Mouse (Mus musculus): ENCODE results near the gene Gm10277. TPM values are rescaled to one million over a fixed set of nuclear protein-coding genes. Genes with fewer than 3 reads are reported as not detected.

The Gm10277 gene
- polyA plus RNA-seq, 1 experiment from 2014 or later: 0.53 TPM

DNA sequence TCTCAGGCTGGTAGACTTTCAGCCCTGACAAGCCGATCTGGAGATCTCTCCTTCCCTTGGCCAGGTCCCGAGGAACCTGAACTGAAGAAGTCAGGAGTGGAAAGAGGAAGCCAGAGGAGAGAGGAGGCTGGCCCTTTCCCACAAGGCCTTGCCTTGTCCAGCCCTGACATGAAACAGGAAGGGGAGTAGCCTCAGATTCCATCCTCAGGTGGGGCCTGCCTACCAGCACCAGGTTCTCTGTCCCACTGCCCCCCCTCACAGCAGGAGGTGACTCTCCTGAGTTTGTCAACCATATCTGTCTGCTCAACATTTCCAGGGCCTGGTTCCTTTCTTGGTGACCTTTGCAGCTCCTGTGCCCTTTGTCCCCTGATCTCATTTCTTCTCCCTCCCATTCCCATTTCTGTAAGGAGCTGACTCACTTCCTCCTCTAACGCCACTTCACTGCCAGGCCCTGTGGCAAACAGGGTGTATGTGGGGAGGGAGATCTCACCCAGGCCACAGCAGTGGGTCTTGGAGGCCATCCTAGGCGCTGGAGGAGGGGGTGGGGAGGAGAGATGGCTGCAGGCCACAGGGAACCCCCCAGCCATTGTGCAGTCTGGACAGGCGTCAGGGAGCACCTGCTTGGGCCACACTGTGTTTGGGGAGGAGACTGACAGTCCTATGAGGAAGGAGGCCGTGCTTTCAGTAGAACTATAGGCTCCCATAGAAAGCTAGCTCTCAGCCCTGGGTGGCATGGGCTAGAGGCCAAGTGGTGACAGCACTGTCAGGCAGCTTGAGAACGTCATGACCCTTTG is 1.6 kb downstream of the Gm10277 start:
- H3K27me3 ChIP-seq (replicated peaks; ENCODE audit: control insufficient read depth, insufficient read depth, low read length): no peaks in the 10 kb centered on the region
- no peak overlapping the region for H3K4me3 ChIP-seq (ENCODE audit: low read depth, low read length)
- ATAC-seq: peak; percentile 92
- peak overlapping the region; percentile 50 for H3K9ac ChIP-seq (ENCODE audit: low read depth, low read length)
- H3K4me1 ChIP-seq (replicated peaks; ENCODE audit: control insufficient read depth, insufficient read depth, low read length): peaks cover 34% of the 10 kb centered on the region
- TF ChIP-seq CTCF (IDR thresholded peaks at IDR 0.05; ENCODE audit: low read depth): no peak
- peak overlapping the region; percentile 48 for H3K4me2 ChIP-seq (replicated peaks; ENCODE audit: low read depth)
- H3K27ac ChIP-seq (ENCODE audit: low read depth, low read length): peak overlapping the region; percentile 98
- H3K9me3 ChIP-seq (ENCODE audit: control insufficient read depth): no peaks in the 10 kb centered on the region
- WGBS: 19% methylated on average over 7 of the region's 7 CpGs
- H3K36me3 ChIP-seq (ENCODE audit: control insufficient read depth, insufficient read depth): 0 out of 2 replicates have a peak, but pooled peaks cover 4% of the 10 kb centered on the region

DNA sequence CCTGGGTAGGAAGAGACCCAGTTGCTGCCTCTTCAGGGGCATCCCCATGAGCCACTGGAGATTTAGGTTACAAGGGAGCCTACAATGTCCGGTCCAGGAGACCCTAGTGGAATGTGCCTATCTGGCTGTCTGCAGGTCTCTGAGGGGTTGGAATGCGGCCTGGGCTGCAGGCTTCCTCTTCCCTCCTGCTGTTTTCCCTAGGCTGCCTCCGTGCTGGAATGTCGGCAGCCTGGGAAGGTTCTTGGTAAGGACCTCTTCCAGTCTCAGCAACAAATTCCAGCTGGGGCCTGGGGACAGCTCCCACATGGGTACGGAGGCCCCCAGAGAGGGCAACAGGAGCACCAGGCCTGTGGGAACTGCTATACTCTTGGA is 2.2 kb downstream of the Gm10277 start:
- peaks cover 34% of the 10 kb centered on the region for H3K4me1 ChIP-seq (replicated peaks; ENCODE audit: control insufficient read depth, insufficient read depth, low read length)
- no peaks in the 10 kb centered on the region for H3K9me3 ChIP-seq (ENCODE audit: control insufficient read depth)
- 0 out of 2 replicates have a peak, but pooled peaks cover 4% of the 10 kb centered on the region for H3K36me3 ChIP-seq (ENCODE audit: control insufficient read depth, insufficient read depth)
- no peak overlapping the region for H3K4me3 ChIP-seq (ENCODE audit: low read depth, low read length)
- no peaks in the 10 kb centered on the region for H3K27me3 ChIP-seq (replicated peaks; ENCODE audit: control insufficient read depth, insufficient read depth, low read length)
- WGBS: 20% methylated on average over 5 of the region's 5 CpGs
- H3K9ac ChIP-seq (ENCODE audit: low read depth, low read length): peak overlapping the region; percentile 13; the same call in 1 of the 2 replicates
- H3K4me2 ChIP-seq (replicated peaks; ENCODE audit: low read depth): peak overlapping the region; percentile 48
- peak overlapping the region; percentile 98 for H3K27ac ChIP-seq (ENCODE audit: low read depth, low read length)
- no peak for ATAC-seq
- TF ChIP-seq CTCF (IDR thresholded peaks at IDR 0.05; ENCODE audit: low read depth): no peak

DNA sequence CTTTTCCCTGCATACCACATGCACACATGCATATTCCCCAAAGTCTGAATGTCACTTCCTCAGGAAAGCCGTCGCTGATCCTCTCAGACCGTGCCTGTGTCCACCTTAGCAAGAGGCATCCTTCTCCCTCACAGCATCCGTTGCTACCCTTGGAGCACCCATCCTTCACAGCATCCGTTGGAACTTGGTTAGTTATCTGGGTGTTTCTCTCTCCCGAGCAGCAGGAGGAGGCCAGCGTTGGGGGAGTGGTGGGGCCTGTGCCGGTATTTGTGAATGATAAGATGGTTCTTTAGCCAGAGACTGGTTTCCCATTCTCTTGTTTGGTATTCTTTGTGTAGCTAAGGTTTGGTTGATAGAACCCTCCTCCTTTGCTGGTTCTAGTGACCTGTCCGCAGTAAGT is 2.7 kb downstream of the Gm10277 start:
- Histone ChIP-seq H3K9me3 (ENCODE audit: control insufficient read depth) (no peaks in the 10 kb centered on the region), H3K27me3 (replicated peaks; ENCODE audit: control insufficient read depth, insufficient read depth, low read length) (no peaks in the 10 kb centered on the region), H3K27ac (ENCODE audit: low read depth, low read length) (peak overlapping the region; percentile 98), H3K36me3 (ENCODE audit: control insufficient read depth, insufficient read depth) (0 out of 2 replicates have a peak, but pooled peaks cover 4% of the 10 kb centered on the region), H3K4me1 (replicated peaks; ENCODE audit: control insufficient read depth, insufficient read depth, low read length) (peaks cover 34% of the 10 kb centered on the region), H3K4me2 (replicated peaks; ENCODE audit: low read depth) (peak overlapping the region; percentile 48), H3K4me3 (ENCODE audit: low read depth, low read length) (no peak overlapping the region), H3K9ac (ENCODE audit: low read depth, low read length) (peak overlapping the region; percentile 13; the same call in 1 of the 2 replicates)
- 58% methylated on average over 9 of the region's 9 CpGs for WGBS
- TF ChIP-seq CTCF (IDR thresholded peaks at IDR 0.05; ENCODE audit: low read depth): no peak
- ATAC-seq: no peak

DNA sequence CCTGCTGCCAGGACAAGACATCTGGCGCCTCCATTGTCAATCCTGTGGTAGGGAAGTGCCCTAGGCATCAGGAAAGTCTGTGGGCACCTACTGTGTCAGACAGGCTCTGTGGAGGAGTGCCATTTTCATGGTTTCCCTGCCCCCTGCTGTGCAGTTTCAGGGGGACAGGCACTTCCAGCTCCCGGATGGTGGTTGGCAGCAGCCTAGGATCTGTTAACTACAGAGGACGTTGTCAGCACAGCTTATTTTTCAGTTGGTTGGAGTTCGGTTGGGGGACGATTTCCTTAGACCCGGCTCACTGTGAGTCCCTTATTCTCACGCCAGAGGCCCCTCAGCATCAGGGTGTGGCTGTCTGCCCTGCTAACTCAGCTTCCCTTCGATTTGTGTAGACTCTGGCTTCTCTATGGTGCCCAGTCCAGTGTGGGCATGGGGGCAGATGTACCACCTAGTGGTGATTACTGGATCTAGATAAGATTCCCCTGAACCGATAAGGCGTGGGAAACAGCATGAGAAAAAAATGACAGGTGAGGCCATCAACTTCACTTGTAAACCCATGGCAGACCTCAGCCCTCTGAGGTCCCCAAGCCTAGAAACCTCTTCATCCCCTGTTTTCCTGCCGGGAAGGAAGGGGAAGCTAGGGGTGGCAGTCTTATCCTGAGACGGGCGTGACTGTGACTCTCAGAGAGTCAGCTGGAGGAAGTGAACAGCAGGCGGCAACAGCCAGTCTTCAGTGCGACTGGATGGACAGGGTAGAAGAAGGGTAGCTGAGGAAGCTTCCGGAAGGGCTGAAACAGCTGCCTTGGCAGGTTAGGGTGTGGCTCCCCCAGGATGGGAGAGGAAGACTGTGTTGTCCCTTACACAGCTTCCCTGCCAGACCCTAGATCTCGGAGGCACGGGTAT is 3.5 kb downstream of the Gm10277 start:
- ATAC-seq: peak; percentile 13

DNA sequence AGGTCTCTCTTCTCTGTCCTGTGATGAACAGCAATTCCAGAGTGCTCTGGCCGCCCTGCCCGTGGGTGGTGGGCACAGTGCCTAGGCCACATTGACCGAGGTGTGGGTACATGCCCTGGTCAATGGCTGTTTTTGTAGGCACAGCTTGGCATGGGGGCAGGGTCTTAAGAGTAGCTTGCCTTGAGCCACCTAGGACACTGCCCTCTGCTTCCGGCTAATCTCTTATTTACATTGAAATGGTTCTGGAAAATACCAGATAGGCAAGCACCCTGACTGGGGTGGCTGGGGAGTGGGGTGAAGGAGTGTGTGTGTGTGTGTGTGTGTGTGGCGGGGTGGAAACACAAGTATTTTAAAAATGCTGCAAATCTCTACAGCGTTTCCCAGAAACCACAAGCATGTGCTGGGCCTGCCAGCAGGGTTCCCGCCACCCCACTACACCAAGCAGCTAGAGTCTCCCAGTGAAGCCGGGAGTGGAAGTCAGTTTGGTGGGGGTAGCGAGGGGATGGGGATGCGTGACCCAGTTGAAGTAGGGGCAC is 4.3 kb downstream of the Gm10277 start:
- no peak for ATAC-seq
- Histone ChIP-seq H3K9me3 (ENCODE audit: control insufficient read depth) (no peaks in the 10 kb centered on the region), H3K27me3 (replicated peaks; ENCODE audit: control insufficient read depth, insufficient read depth, low read length) (no peaks in the 10 kb centered on the region), H3K4me2 (replicated peaks; ENCODE audit: low read depth) (peak overlapping the region; percentile 48), H3K36me3 (ENCODE audit: control insufficient read depth, insufficient read depth) (peaks cover 15% of the 10 kb centered on the region), H3K9ac (ENCODE audit: low read depth, low read length) (peak overlapping the region; percentile 7; the same call in 1 of the 2 replicates), H3K4me1 (replicated peaks; ENCODE audit: control insufficient read depth, insufficient read depth, low read length) (peaks cover 34% of the 10 kb centered on the region), H3K4me3 (ENCODE audit: low read depth, low read length) (no peak overlapping the region), H3K27ac (ENCODE audit: low read depth, low read length) (peak overlapping the region; percentile 98)
- WGBS: 61% methylated on average over 10 of the region's 10 CpGs
- no peak for TF ChIP-seq CTCF (IDR thresholded peaks at IDR 0.05; ENCODE audit: low read depth)

More for the DNA sequence above, 3.5 kb downstream of the Gm10277 start:
- Histone ChIP-seq H3K4me3 (ENCODE audit: low read depth, low read length) (no peak overlapping the region), H3K27me3 (replicated peaks; ENCODE audit: control insufficient read depth, insufficient read depth, low read length) (no peaks in the 10 kb centered on the region), H3K36me3 (ENCODE audit: control insufficient read depth, insufficient read depth) (0 out of 2 replicates have a peak, but pooled peaks cover 10% of the 10 kb centered on the region), H3K27ac (ENCODE audit: low read depth, low read length) (peak overlapping the region; percentile 98), H3K4me2 (replicated peaks; ENCODE audit: low read depth) (peak overlapping the region; percentile 48), H3K4me1 (replicated peaks; ENCODE audit: control insufficient read depth, insufficient read depth, low read length) (peaks cover 34% of the 10 kb centered on the region), H3K9ac (ENCODE audit: low read depth, low read length) (peak overlapping the region; percentile 18; the same call in 1 of the 2 replicates), H3K9me3 (ENCODE audit: control insufficient read depth) (no peaks in the 10 kb centered on the region)
- TF ChIP-seq CTCF (IDR thresholded peaks at IDR 0.05; ENCODE audit: low read depth): peak; percentile 60
- WGBS: 29% methylated on average over 18 of the region's 18 CpGs

Data from intestine, postnatal 0 days (tissue).